Mouse (Mus musculus) urinary bladder, postnatal 25 days (tissue): Measurements from ENCODE around the gene Dnmt3b.
"Not testable (repeated sequence)": the region's sequence is repeated elsewhere in the genome, so short reads cannot be mapped to it uniquely, and the experiment has no call there.

Source experiments
- DNase-seq: peaks from one replicate; pipeline ENCODE4 v3.0.0; 2022; ENCODE audit warnings: low spot score

Gene Dnmt3b

GRCm38 (mm10) chr2:153638977-153639680 lies 10.1 kb upstream of the Dnmt3b start:
- no peak for DNase-seq

DNA sequence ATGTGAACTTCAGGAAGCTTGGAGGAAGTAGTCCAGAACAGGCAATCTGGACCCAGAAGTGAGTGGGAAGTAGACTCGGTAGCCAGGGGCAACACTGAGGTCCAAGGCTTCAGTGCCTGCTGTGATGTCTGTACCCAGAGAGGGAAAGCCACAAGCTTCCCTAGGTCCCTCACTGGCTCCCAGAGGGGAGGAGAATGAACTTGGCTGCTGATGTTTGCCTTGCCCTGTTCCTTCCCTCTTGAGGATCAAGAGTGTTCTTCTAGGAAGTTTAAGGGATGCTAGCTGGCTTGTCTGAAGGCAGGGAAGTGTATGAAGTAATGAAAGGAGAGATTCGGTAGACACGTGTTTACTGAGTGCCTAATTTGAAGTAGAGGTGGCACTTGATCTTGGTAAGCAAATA lies 6.8 kb upstream of the Dnmt3b start:
- no peak for DNase-seq

DNA sequence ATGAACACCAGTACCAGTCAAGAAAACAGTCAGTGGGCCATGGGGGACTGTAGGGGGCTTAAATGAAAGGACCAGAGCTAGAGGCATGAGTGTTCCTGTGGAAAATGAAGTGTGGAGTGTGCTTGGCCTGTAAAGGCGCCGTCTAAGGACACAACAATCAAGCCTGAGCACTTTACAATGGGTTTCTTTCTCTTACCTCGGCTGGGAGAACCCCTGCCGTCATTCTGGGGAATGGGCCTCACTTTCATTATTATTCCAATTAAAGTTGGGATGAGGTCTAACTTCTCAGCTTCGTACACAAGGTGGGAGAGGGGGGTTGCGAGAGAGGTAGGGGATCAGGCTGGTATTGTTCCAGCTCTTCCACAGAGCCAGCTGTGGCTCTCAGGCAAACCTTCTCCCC lies 6.3 kb upstream of the Dnmt3b start:
- no peak for DNase-seq

GRCm38 (mm10) chr2:153648773-153649297 lies 415 bp upstream of the Dnmt3b start:
- DNase-seq: no peak

- DNase-seq: peak; percentile 32
Measured at GRCm38 (mm10) chr2:153650014-153650687, 901 bp downstream of the Dnmt3b start.

GRCm38 (mm10) chr2:153651681-153652080 lies 2.4 kb downstream of the Dnmt3b start:
- DNase-seq: no peak

- not testable (repeated sequence) for DNase-seq
Measured at GRCm38 (mm10) chr2:153657659-153658058, 8.4 kb downstream of the Dnmt3b start.

DNA sequence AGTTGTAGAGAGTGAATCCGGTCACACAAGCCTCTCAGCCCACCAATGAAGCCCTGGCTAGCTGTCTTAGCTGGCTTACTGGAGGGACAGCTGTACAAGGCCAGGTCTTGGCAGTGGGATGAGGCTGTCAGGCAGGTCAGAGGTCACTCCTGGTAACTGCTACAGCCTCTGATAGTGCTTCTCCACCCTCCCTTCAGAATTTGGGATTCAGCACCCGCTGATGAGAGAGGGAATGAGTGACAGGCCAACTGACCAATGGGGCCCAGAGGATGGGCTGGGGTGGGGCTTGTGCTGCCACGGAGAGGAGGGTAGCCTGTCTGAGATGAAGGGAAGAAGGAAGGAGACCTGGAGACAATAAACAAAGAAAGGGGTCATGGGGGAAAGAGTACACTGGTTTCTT lies 11.4 kb downstream of the Dnmt3b start:
- DNase-seq: no peak

- no peak for DNase-seq
Measured at GRCm38 (mm10) chr2:153665401-153665800, 16.2 kb downstream of the Dnmt3b start.

- DNase-seq: no peak
Measured at GRCm38 (mm10) chr2:153668754-153669376, 19.6 kb downstream of the Dnmt3b start.

DNA sequence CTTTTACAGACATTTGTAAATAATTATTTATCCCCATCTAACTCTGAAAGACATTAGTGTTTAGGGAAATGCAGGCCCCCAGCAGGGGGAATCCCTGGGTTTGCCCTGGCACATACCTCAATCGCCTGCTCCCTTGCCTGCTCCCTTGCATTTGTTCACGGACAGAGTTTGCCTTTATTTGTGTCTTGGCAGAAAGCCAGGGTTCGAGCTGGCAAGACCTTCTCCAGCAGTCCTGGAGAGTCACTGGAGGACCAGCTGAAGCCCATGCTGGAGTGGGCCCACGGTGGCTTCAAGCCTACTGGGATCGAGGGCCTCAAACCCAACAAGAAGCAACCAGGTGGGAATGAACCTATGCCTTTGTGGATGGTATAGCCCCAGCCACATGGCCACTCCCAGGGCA lies 20.9 kb downstream of the Dnmt3b start:
- no peak for DNase-seq

DNA sequence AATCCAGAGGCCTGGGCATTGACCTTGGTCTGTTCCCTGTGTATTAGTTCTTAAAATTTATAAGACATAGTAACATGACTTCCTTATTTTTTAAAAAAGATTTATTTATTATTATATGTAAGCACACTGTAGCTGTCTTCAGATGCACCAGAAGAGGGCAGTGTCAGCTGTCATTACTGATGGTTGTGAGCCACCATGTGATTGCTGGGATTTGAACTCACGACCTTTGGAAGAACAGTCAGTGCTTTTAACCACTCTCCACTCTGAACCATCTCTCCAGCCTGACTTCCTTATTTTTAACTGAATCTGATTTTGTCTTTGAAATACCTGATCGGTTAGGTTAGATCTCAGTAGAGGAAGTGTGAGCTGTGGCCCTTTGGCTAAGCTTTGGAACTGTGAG lies 23.4 kb downstream of the Dnmt3b start:
- DNase-seq: no peak

GRCm38 (mm10) chr2:153675364-153675763 lies 26.1 kb downstream of the Dnmt3b start:
- not testable (repeated sequence) for DNase-seq

GRCm38 (mm10) chr2:153676944-153677343 lies 27.7 kb downstream of the Dnmt3b start:
- no peak for DNase-seq

DNA sequence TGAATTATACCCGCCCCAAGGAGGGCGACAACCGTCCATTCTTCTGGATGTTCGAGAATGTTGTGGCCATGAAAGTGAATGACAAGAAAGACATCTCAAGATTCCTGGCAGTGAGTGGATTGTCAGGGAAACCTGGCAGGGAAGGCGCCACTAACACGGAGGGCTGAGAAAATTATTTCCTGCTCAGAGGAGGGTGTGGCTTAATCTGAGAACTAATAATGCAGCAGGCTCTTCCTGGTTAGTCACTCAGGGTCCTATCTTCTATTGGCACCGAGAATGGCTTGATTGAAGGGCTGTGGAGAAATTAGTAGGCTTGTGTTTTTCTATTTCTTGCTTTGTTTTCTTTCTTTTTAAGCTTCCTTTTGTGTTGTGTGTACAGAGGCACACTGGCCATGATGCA lies 28.3 kb downstream of the Dnmt3b start:
- no peak for DNase-seq

GRCm38 (mm10) chr2:153679959-153680358 lies 30.7 kb downstream of the Dnmt3b start:
- no peak for DNase-seq

- DNase-seq: not testable (repeated sequence)
Measured at GRCm38 (mm10) chr2:153693413-153693812, 44.2 kb downstream of the Dnmt3b start.

GRCm38 (mm10) chr2:153694462-153695085 lies 45.3 kb downstream of the Dnmt3b start:
- peak; percentile 36 for DNase-seq

DNA sequence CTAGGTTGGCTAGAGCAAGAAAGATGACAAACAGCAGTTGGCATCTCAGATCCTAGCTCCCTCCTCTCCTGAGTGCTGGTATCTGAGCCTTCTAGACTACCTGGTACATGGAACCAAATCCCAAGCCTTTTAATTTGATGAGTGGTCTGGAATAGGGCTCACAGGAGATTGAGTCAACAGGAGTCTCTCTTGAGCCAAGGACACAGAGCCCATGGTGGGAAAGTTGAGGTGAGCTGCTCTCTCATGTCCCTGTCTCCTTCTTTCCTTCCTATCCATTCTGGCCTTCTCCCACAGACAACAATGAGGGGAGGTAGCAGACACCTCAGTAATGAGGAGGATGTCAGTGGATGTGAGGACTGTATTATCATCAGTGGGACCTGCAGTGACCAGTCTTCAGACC lies 47.1 kb downstream of the Dnmt3b start, which contains the start of gene Dnmt3c:
Gene Dnmt3c (plus strand): TSS at position 301 of the 400 bp plus-strand sequence.
- no peak for DNase-seq

DNA sequence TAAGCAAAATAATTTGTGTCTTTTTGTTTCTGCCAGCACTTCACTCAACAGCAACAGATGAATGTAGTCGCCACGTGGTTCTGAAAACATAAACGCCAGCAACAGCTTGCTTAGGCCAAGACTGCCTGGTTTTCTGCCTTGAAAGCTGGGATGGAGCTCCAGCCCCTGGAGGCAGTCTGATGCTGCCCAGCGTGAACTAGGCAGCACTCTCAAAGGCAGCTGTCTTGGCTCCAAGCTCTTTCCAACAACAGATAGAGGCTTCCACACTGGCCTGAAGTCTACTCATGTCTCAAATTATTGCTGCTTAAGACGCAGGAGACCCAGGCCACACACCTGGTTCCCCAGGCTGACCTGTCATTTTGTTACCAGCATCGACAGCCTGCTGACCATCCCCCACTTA lies 54.1 kb downstream of the Dnmt3b start:
- no peak for DNase-seq

GRCm38 (mm10) chr2:153710701-153711330 lies 61.6 kb downstream of the Dnmt3b start:
- no peak for DNase-seq

DNA sequence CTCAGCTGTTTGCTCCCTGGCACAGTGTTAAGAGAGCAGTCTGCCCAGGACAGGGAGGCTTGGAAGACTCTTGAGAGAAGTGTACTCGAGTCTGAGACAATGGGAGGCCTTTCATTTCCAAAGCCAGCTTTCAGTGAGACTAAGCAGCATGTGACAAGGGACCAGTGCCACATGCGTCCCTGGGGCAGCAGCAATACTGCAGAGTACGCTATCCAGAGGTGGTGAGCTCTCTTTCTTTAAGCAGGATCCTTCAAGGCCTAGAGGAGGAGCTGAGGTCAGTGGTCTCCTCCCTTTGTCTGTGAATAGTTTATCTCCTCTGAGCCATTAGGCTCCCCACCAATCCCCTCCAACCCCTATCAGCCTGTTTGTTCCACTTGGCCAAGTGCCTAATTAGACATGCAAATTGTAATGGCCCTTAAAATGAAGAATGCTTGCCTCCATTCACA lies 63.4 kb downstream of the Dnmt3b start:
- DNase-seq: no peak
